Mouse (Mus musculus) CD8-positive naive resting alpha-beta T cell, adult 2 months (primary cell): ENCODE measurements around the gene Snapc4.
A peak's percentile ranks its signal among the peaks of the same experiment; 100 is the strongest.

Experiments
- DNase-seq, 2 experiments: peaks; one replicate each; pipeline ENCODE4 v3.0.0; 2022; ENCODE audit warnings: low read depth in 2 of 2, low spot score in 2 of 2

Snapc4 gene

GRCm38 (mm10) chr2:26315072-26315924 is 65.2 kb downstream of the Snapc4 start, which contains the start of gene Gpsm1:
TSS of gene Gpsm1 (plus strand) at chr2:26315515.
- peak; percentile 40 to 56 for DNase-seq

GRCm38 (mm10) chr2:26314281-26315071 is 66.0 kb downstream of the Snapc4 start:
- DNase-seq = no peak

- no peak for DNase-seq
Measured at GRCm38 (mm10) chr2:26313394-26313793, 67.1 kb downstream of the Snapc4 start.

GRCm38 (mm10) chr2:26312812-26313211 is 67.6 kb downstream of the Snapc4 start:
- DNase-seq = no peak
